Mouse (Mus musculus) CH12.LX (cell line): ENCODE results near the gene Aco2. TPM values are rescaled to one million over a fixed set of nuclear protein-coding genes. Genes with fewer than 3 reads are reported as not detected.
"Not testable (repeated sequence)": the region's sequence is repeated elsewhere in the genome, so short reads cannot be mapped to it uniquely, and the experiment has no call there.

Source experiments
- DNase-seq: peaks from one replicate; pipeline ENCODE4 v3.0.0-alpha.2; 2013; ENCODE audit errors: extremely low read depth
- H3K27ac ChIP-seq: 2 replicates; pipeline ENCODE4 v1.5.1; 2012; ENCODE audit warnings: low read depth, mild to moderate bottlenecking, control low read depth, moderate library complexity; ENCODE audit not compliant: insufficient read depth
- H3K27me3 ChIP-seq: replicated peaks from 2 replicates; pipeline ENCODE3; 2012; ENCODE audit warnings: inconsistent platforms
- H3K36me3 ChIP-seq, 2 experiments: replicated peaks in 1 of 2; 2 replicates each; pipeline versions ENCODE3 to v1.6.1; 2012; ENCODE audit warnings: inconsistent platforms in 1 of 2, low read length in 1 of 2, mild to moderate bottlenecking in 1 of 2, mixed read lengths in 1 of 2, moderate library complexity in 1 of 2; ENCODE audit not compliant: control insufficient read depth in 1 of 2, insufficient read depth in 1 of 2
- H3K4me1 ChIP-seq, 2 experiments: 2 replicates each; pipeline ENCODE4 v1.6.1; 2012; ENCODE audit warnings: inconsistent platforms in 1 of 2, moderate library complexity in 1 of 2; ENCODE audit not compliant: insufficient read depth in 2 of 2, control insufficient read depth in 1 of 2
- H3K4me2 ChIP-seq: 2 replicates; pipeline ENCODE4 v1.6.1; 2012; ENCODE audit warnings: low read depth, mild to moderate bottlenecking, control low read depth; ENCODE audit not compliant: poor library complexity, insufficient read depth, severe bottlenecking
- H3K4me3 ChIP-seq, 3 experiments: fragments of 150-350 bp in 1 of 3; sonication (generic) in 1 of 3; replicated peaks in 1 of 3; 2 replicates each; pipeline versions ENCODE3 to v1.5.1; 2011 to 2012; ENCODE audit warnings: low read depth in 2 of 3, low read length in 2 of 3, mild to moderate bottlenecking in 2 of 3, moderate library complexity in 2 of 3, control low read depth in 1 of 3, improper control_type of control experiment in 1 of 3, inconsistent platforms in 1 of 3, mixed read lengths in 1 of 3; ENCODE audit not compliant: poor library complexity in 1 of 3
- H3K79me2 ChIP-seq: replicated peaks from 2 replicates; pipeline ENCODE4 v1.6.1; 2012; ENCODE audit warnings: mild to moderate bottlenecking, moderate library complexity; ENCODE audit not compliant: control insufficient read depth, poor library complexity, insufficient read depth, severe bottlenecking; ENCODE audit errors: extremely low read depth
- H3K9ac ChIP-seq: 2 replicates; pipeline ENCODE4 v1.6.1; 2012; ENCODE audit warnings: low read depth, mild to moderate bottlenecking, control low read depth, moderate library complexity; ENCODE audit not compliant: insufficient read depth
- H3K9me3 ChIP-seq: replicated peaks from 2 replicates; pipeline ENCODE3; 2012; ENCODE audit warnings: low read length, inconsistent platforms, mixed read lengths
- CHD1 ChIP-seq: IDR thresholded peaks from 2 replicates; pipeline ENCODE4 v1.6.1; 2012; ENCODE audit warnings: low read depth, low read length, improper control_type of control experiment, inconsistent platforms
- CHD2 ChIP-seq: IDR thresholded peaks from 2 replicates; pipeline ENCODE4 v1.6.1; 2011; ENCODE audit warnings: low read length, improper control_type of control experiment
- CTCF ChIP-seq, 2 experiments: IDR thresholded peaks in 1 of 2; conservative IDR thresholded peaks in 1 of 2; 2 replicates each; pipeline ENCODE4 v1.5.1; 2011 to 2012; ENCODE audit warnings: low read depth in 2 of 2, low read length in 2 of 2, improper control_type of control experiment in 1 of 2, inconsistent platforms in 1 of 2, mild to moderate bottlenecking in 1 of 2, moderate library complexity in 1 of 2
- E2F4 ChIP-seq: IDR thresholded peaks from 2 replicates; pipeline ENCODE4 v1.6.1; 2011; ENCODE audit warnings: low read depth, low read length, improper control_type of control experiment; ENCODE audit not compliant: insufficient replicate concordance
- ETS1 ChIP-seq: conservative IDR thresholded peaks from 2 replicates; pipeline ENCODE4 v1.6.1; 2012; ENCODE audit warnings: low read depth, mild to moderate bottlenecking, inconsistent platforms, low read length, improper control_type of control experiment, moderate library complexity
- GABPA ChIP-seq: IDR thresholded peaks from 2 replicates; pipeline ENCODE4 v1.6.1; 2012; ENCODE audit warnings: low read depth, low read length, improper control_type of control experiment, inconsistent platforms; ENCODE audit not compliant: insufficient replicate concordance
- JUND ChIP-seq: conservative IDR thresholded peaks from 2 replicates; pipeline ENCODE4 v1.6.1; 2011; ENCODE audit warnings: low read depth, low read length, improper control_type of control experiment
- MAFK ChIP-seq: IDR thresholded peaks from 2 replicates; pipeline ENCODE4 v1.6.1; 2011; ENCODE audit warnings: low read length, improper control_type of control experiment; ENCODE audit not compliant: insufficient replicate concordance
- MAX ChIP-seq: IDR thresholded peaks from 2 replicates; pipeline ENCODE4 v1.6.1; 2011; ENCODE audit warnings: low read length, improper control_type of control experiment
- MEF2A ChIP-seq: IDR thresholded peaks from 2 replicates; pipeline ENCODE4 v1.6.1; 2014; ENCODE audit warnings: low read depth, mild to moderate bottlenecking, inconsistent platforms, low read length, improper control_type of control experiment, borderline replicate concordance
- MXI1 ChIP-seq: IDR thresholded peaks from 2 replicates; pipeline ENCODE4 v1.6.1; 2011; ENCODE audit warnings: mild to moderate bottlenecking, low read depth, low read length, improper control_type of control experiment
- NRF1 ChIP-seq: IDR thresholded peaks from 2 replicates; pipeline ENCODE4 v1.6.1; 2014; ENCODE audit warnings: low read depth, mild to moderate bottlenecking, inconsistent platforms, low read length, improper control_type of control experiment, moderate library complexity
- PAX5 ChIP-seq: IDR thresholded peaks from 2 replicates; pipeline ENCODE4 v1.6.1; 2012; ENCODE audit warnings: low read length, inconsistent platforms, mixed read lengths
- POLR2A ChIP-seq: IDR thresholded peaks from 2 replicates; pipeline ENCODE4 v1.6.1; 2011; ENCODE audit warnings: low read depth, mild to moderate bottlenecking, improper control_type of control experiment, low read length
- RAD21 ChIP-seq: IDR thresholded peaks from 2 replicates; pipeline ENCODE4 v1.6.1; 2011; ENCODE audit warnings: low read depth, mild to moderate bottlenecking, low read length, improper control_type of control experiment, moderate library complexity
- SMC3 ChIP-seq: IDR thresholded peaks from 2 replicates; pipeline ENCODE4 v1.6.1; 2011; ENCODE audit warnings: low read depth, low read length, improper control_type of control experiment
- UBTF ChIP-seq: IDR thresholded peaks from 2 replicates; pipeline ENCODE4 v1.6.1; 2012; ENCODE audit warnings: low read depth, mild to moderate bottlenecking, inconsistent platforms, low read length, improper control_type of control experiment, moderate library complexity
- USF1 ChIP-seq: IDR thresholded peaks from 2 replicates; pipeline ENCODE4 v1.6.1; 2014; ENCODE audit warnings: low read depth, mild to moderate bottlenecking, inconsistent platforms, low read length, improper control_type of control experiment
- USF2 ChIP-seq: conservative IDR thresholded peaks from 2 replicates; pipeline ENCODE4 v1.6.1; 2011; ENCODE audit warnings: low read depth, low read length, improper control_type of control experiment
- ZKSCAN1 ChIP-seq: IDR thresholded peaks from 2 replicates; pipeline ENCODE4 v1.6.1; 2012; ENCODE audit warnings: low read depth, inconsistent platforms, low read length, improper control_type of control experiment, borderline replicate concordance
- dilution Hi-C: fragments of 300-500 bp; cut with MboI; formaldehyde crosslinking; loops from 2 replicates; pipeline ENCODE4 v1.14.3; 2020; ENCODE audit warnings: low sequenced_read_pairs; ENCODE audit not compliant: extremely low pct_unique_long_range_greater_than_20kb, extremely low pct_ligation_motif_present
- in situ Hi-C: fragments of 300-500 bp; cut with MboI; formaldehyde crosslinking; loops from 3 replicates; pipeline ENCODE4 v1.14.3; 2019; ENCODE audit warnings: low sequenced_read_pairs, low pct_ligation_motif_present, low pct_unique_long_range_greater_than_20kb, mixed read lengths
- polyA plus RNA-seq: library from polyadenylated mRNA; unstranded; fragments of >175 nt; gene quantifications from 2 replicates; pipeline ENCODE4 v1.2.1, GENCODE M21; 2012; ENCODE audit warnings: low read depth; ENCODE audit not compliant: insufficient read length
- total RNA-seq, 2 experiments: library from RNA; depleted of rRNA; stranded (reverse); fragments of 300-350 nt in 1 of 2; fragments of >200 nt in 1 of 2; gene quantifications; 2 replicates each; pipeline ENCODE4 v1.2.3; 2012 to 2014

Aco2 gene
- total and polyA plus RNA-seq, 3 experiments: 150 to 205 (median 190) TPM

GRCm38 (mm10) chr15:81908767-81909166 is 36.7 kb downstream of the Aco2 start:
- in situ Hi-C loops: loop anchor here (25.0 kb wide), 1 partner anchor 196 kb away; no protein-coding TSS in a partner anchor
- not testable (repeated sequence) for DNase-seq
- H3K36me3 ChIP-seq: peaks cover 79 to 94% of the 10 kb centered on the region in 2 experiments

GRCm38 (mm10) chr15:81912498-81912897 is 40.4 kb downstream of the Aco2 start:
- H3K79me2 ChIP-seq: no peaks in the 10 kb centered on the region
- TF ChIP-seq MAFK (no peak), MAX (no peak), POLR2A (peak; percentile 31; the same call in 1 of the 2 replicates)
- TF ChIP-seq, all 38 proteins: peak for 1
- no peak overlapping the region for H3K4me3 ChIP-seq

More at GRCm38 (mm10) chr15:81908767-81909166, 36.7 kb downstream of the Aco2 start:
- peak in 1 of 2 experiments; percentile 21; a peak in 1 of 4 replicates for TF ChIP-seq CTCF (conservative IDR thresholded peaks at IDR 0.05 in 1 of 2, IDR thresholded peaks at IDR 0.05 in 1 of 2; ENCODE audit: low read depth in 2 of 2, low read length in 2 of 2)
- H3K9ac ChIP-seq, H3K9me3 ChIP-seq, H3K4me1 ChIP-seq, H3K27me3 ChIP-seq, H3K4me3 ChIP-seq, dilution Hi-C loops, H3K27ac ChIP-seq, H3K79me2 ChIP-seq, H3K4me2 ChIP-seq: not testable (repeated sequence)

GRCm38 (mm10) chr15:81914668-81915067 is 42.6 kb downstream of the Aco2 start:
- in situ Hi-C loops: loop anchor here (25.0 kb wide), 1 partner anchor 202 kb away; no protein-coding TSS in a partner anchor
- H3K4me1 ChIP-seq: no peaks in the 10 kb centered on the region
- H3K27me3 ChIP-seq: no peaks in the 10 kb centered on the region
- no peak overlapping the region for H3K9ac ChIP-seq
- peaks cover 74 to 97% of the 10 kb centered on the region in 2 experiments for H3K36me3 ChIP-seq
- TF ChIP-seq POLR2A (no peak), SMC3 (no peak), USF1 (no peak), ETS1 (no peak), MEF2A (no peak), CHD2 (no peak), MAX (no peak), MXI1 (no peak), USF2 (no peak), CHD1 (no peak), E2F4 (no peak), UBTF (no peak), JUND (no peak), RAD21 (no peak), NRF1 (no peak), GABPA (no peak), ZKSCAN1 (no peak), MAFK (no peak), PAX5 (no peak)
- no peak overlapping the region for H3K27ac ChIP-seq
- no peaks in the 10 kb centered on the region for H3K79me2 ChIP-seq
- no peak overlapping the region for H3K4me2 ChIP-seq
- DNase-seq: no peak
- dilution Hi-C loops: no loop called here
- H3K9me3 ChIP-seq: no peaks in the 10 kb centered on the region
- H3K4me3 ChIP-seq: no peak overlapping the region

More at GRCm38 (mm10) chr15:81912498-81912897, 40.4 kb downstream of the Aco2 start:
- peaks cover 83 to 93% of the 10 kb centered on the region in 2 experiments for H3K36me3 ChIP-seq
- dilution Hi-C loops (no loop called here), in situ Hi-C loops (loop anchor here (25.0 kb wide), 1 partner anchor 200 kb away; no protein-coding TSS in a partner anchor)
- H3K4me1 ChIP-seq: no peaks in the 10 kb centered on the region
- no peak overlapping the region for H3K27ac ChIP-seq
- no peaks in the 10 kb centered on the region for H3K9me3 ChIP-seq
- H3K4me2 ChIP-seq: no peak overlapping the region
- no peak for DNase-seq
- no peaks in the 10 kb centered on the region for H3K27me3 ChIP-seq
- no peak overlapping the region for H3K9ac ChIP-seq
